Mouse (Mus musculus): Measurements from ENCODE around the gene S100a5. TPM values are rescaled to one million over a fixed set of nuclear protein-coding genes. Genes with fewer than 3 reads are reported as not detected.
A peak's percentile ranks its signal among the peaks of the same experiment; 100 is the strongest.

S100a5 gene
- total RNA-seq, 2 experiments from 2014 or later = not detected

- DNase-seq (ENCODE audit: extremely low spot score in 1 of 2, low spot score in 1 of 2) = no peak
Observed at GRCm38 (mm10) chr3:90599401-90599800, 8.9 kb upstream of the S100a5 start.

- DNase-seq (ENCODE audit: extremely low spot score in 1 of 2, low spot score in 1 of 2) = no peak
Observed at GRCm38 (mm10) chr3:90600036-90600435, 8.3 kb upstream of the S100a5 start.

- no peak for DNase-seq (ENCODE audit: extremely low spot score in 1 of 2, low spot score in 1 of 2)
Observed at GRCm38 (mm10) chr3:90600458-90601195, 7.7 kb upstream of the S100a5 start.

- no peak for DNase-seq (ENCODE audit: extremely low spot score in 1 of 2, low spot score in 1 of 2)
Observed at GRCm38 (mm10) chr3:90601486-90602110, 6.7 kb upstream of the S100a5 start, which contains the start of gene Gm42674. Gm42674 (plus strand) TSS chr3:90601904.

- DNase-seq (ENCODE audit: extremely low spot score in 1 of 2, low spot score in 1 of 2) = no peak
Observed at GRCm38 (mm10) chr3:90603623-90604022, 4.7 kb upstream of the S100a5 start, which contains the start of gene S100a4. S100a4 (plus strand) TSS chr3:90603771.

- no peak for DNase-seq (ENCODE audit: extremely low spot score in 1 of 2, low spot score in 1 of 2)
Observed at GRCm38 (mm10) chr3:90604416-90604815, 3.9 kb upstream of the S100a5 start.

GRCm38 (mm10) chr3:90605049-90605448 lies 3.3 kb upstream of the S100a5 start:
- DNase-seq (ENCODE audit: extremely low spot score in 1 of 2, low spot score in 1 of 2) = no peak

- no peak for DNase-seq (ENCODE audit: extremely low spot score in 1 of 2, low spot score in 1 of 2)
Observed at GRCm38 (mm10) chr3:90605736-90606135, 2.6 kb upstream of the S100a5 start.

GRCm38 (mm10) chr3:90606185-90606584 lies 2.1 kb upstream of the S100a5 start:
- DNase-seq (ENCODE audit: extremely low spot score in 1 of 2, low spot score in 1 of 2) = no peak

- DNase-seq (ENCODE audit: extremely low spot score in 1 of 2, low spot score in 1 of 2) = no peak
Observed at GRCm38 (mm10) chr3:90607361-90607760, 962 bp upstream of the S100a5 start.

- no peak for DNase-seq (ENCODE audit: extremely low spot score in 1 of 2, low spot score in 1 of 2)
Observed at GRCm38 (mm10) chr3:90609102-90609501, 779 bp downstream of the S100a5 start.

- no peak for DNase-seq (ENCODE audit: extremely low spot score in 1 of 2, low spot score in 1 of 2)
Observed at GRCm38 (mm10) chr3:90611494-90611893, 3.2 kb downstream of the S100a5 start.

- DNase-seq (ENCODE audit: extremely low spot score in 1 of 2, low spot score in 1 of 2) = no peak
Observed at GRCm38 (mm10) chr3:90612061-90612460, 3.7 kb downstream of the S100a5 start.

GRCm38 (mm10) chr3:90612728-90613291 lies 4.5 kb downstream of the S100a5 start, which contains the start of gene S100a6:
S100a6 (plus strand) TSS chr3:90612882.
- DNase-seq (ENCODE audit: extremely low spot score in 1 of 2, low spot score in 1 of 2) = peak in 1 of 2 experiments; percentile 55

GRCm38 (mm10) chr3:90613461-90614147 lies 5.3 kb downstream of the S100a5 start:
- DNase-seq (ENCODE audit: extremely low spot score in 1 of 2, low spot score in 1 of 2) = no peak

- no peak for DNase-seq (ENCODE audit: extremely low spot score in 1 of 2, low spot score in 1 of 2)
Observed at GRCm38 (mm10) chr3:90614148-90614530, 5.8 kb downstream of the S100a5 start.

- no peak for DNase-seq (ENCODE audit: extremely low spot score in 1 of 2, low spot score in 1 of 2)
Observed at GRCm38 (mm10) chr3:90614611-90615251, 6.4 kb downstream of the S100a5 start.

GRCm38 (mm10) chr3:90615415-90615814 lies 7.1 kb downstream of the S100a5 start:
- DNase-seq (ENCODE audit: extremely low spot score in 1 of 2, low spot score in 1 of 2) = peak; percentile 38 to 56

GRCm38 (mm10) chr3:90615911-90616310 lies 7.6 kb downstream of the S100a5 start:
- no peak for DNase-seq (ENCODE audit: extremely low spot score in 1 of 2, low spot score in 1 of 2)

- no peak for DNase-seq (ENCODE audit: extremely low spot score in 1 of 2, low spot score in 1 of 2)
Observed at GRCm38 (mm10) chr3:90617586-90617985, 9.3 kb downstream of the S100a5 start.

Data from layer of hippocampus, postnatal 25 days (tissue).